ENCODE assay signal across 8 mouse cellular contexts in the genomic region with DNA sequence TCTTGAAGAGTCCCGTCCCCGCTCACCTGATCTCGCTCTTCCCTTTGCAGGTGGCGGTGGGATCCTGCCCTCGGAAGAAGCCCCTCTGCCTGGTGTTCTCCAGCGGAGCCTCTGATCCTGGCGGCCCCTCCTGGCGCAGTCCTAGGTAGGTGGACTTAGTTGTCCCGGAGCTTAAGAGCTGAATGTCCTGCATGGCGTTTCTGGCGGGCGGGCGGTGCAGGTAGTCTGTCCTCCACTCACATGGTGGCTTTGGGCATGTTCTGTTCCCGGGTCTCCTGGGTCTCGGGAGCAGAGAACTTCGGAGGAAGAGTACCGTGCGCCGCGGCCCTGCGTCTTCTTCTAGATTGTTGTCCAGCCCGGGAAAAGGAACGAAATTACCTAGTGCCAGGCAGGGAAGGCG. TPM values are rescaled to one million over a fixed set of nuclear protein-coding genes. Genes with fewer than 3 reads are reported as not detected.
DNase-seq lines count a peak whose midpoint lies in the region; ATAC-seq lines count a peak whose summit lies in the region.

No protein-coding gene starts in this region.

- H3K36me3 ChIP-seq in kidney, embryonic 14.5 days (ENCODE audit: control insufficient read depth, insufficient read depth, low read length) = peaks cover 17% of the 10 kb centered on the region
- H3K36me3 ChIP-seq in erythroblast, embryonic 14.5 days (ENCODE audit: control insufficient read depth) = peaks cover 34% of the 10 kb centered on the region
- peaks cover 25% of the 10 kb centered on the region for H3K36me3 ChIP-seq in midbrain, embryonic 13.5 days

- DNase-seq in kidney, postnatal 14 days = no peak
- DNase-seq in NIH3T3 (ENCODE audit: low read depth) = peak; percentile 22
- DNase-seq in kidney, postnatal 25 days = peak; percentile 31 to 61
- no peak for DNase-seq in Muller cell, postnatal 12 days (ENCODE audit: inconsistent ontology term)
- no peak for DNase-seq in embryo, embryonic 9.5 days (ENCODE audit: extremely low spot score)

- H3K9ac ChIP-seq in kidney, embryonic 14.5 days (ENCODE audit: low read depth, low read length) = peak overlapping the region; percentile 68
- H3K9ac ChIP-seq in midbrain, embryonic 13.5 days (replicated peaks) = peak overlapping the region; percentile 81

- H3K4me2 ChIP-seq in kidney, embryonic 14.5 days (replicated peaks; ENCODE audit: low read depth, low read length) = peak overlapping the region; percentile 77
- H3K4me2 ChIP-seq in midbrain, embryonic 13.5 days (replicated peaks) = peak overlapping the region; percentile 86

- no peak for ATAC-seq in kidney, embryonic 14.5 days (ENCODE audit: low FRiP score, low TSS enrichment)
- ATAC-seq in midbrain, embryonic 13.5 days = no peak

- H3K27me3 ChIP-seq in kidney, embryonic 14.5 days (ENCODE audit: control insufficient read depth, insufficient read depth, low read length) = no peaks in the 10 kb centered on the region
- no peaks in the 10 kb centered on the region for H3K27me3 ChIP-seq in erythroblast, embryonic 14.5 days (ENCODE audit: control insufficient read depth)
- H3K27me3 ChIP-seq in midbrain, embryonic 13.5 days = no peaks in the 10 kb centered on the region

- no peaks in the 10 kb centered on the region for H3K9me3 ChIP-seq in kidney, embryonic 14.5 days (ENCODE audit: control insufficient read depth, low read length)
- H3K9me3 ChIP-seq in erythroblast, embryonic 14.5 days (ENCODE audit: control insufficient read depth, low read length) = no peaks in the 10 kb centered on the region
- H3K9me3 ChIP-seq in midbrain, embryonic 13.5 days = no peaks in the 10 kb centered on the region

- peak overlapping the region; percentile 74 for H3K4me3 ChIP-seq in kidney, embryonic 14.5 days (ENCODE audit: low read length)
- H3K4me3 ChIP-seq in erythroblast, embryonic 14.5 days (replicated peaks) = peak overlapping the region; percentile 95
- peak overlapping the region; percentile 66 for H3K4me3 ChIP-seq in midbrain, embryonic 13.5 days (replicated peaks)

- peak overlapping the region; percentile 30; the same call in 1 of the 2 replicates for H3K27ac ChIP-seq in kidney, embryonic 14.5 days (ENCODE audit: low read depth, low read length)
- H3K27ac ChIP-seq in midbrain, embryonic 13.5 days = peak overlapping the region; percentile 93; the same call in 1 of the 2 replicates

- under 1% methylated on average over 24 of the region's 24 CpGs for WGBS in kidney, embryonic 14.5 days
- under 1% methylated on average over 24 of the region's 24 CpGs for WGBS in midbrain, embryonic 13.5 days

- H3K4me1 ChIP-seq in kidney, embryonic 14.5 days (ENCODE audit: control insufficient read depth, insufficient read depth, low read length) = 0 out of 2 replicates have a peak, but pooled peaks cover 15% of the 10 kb centered on the region
- peaks cover 45% of the 10 kb centered on the region for H3K4me1 ChIP-seq in erythroblast, embryonic 14.5 days (ENCODE audit: control insufficient read depth)
- peaks cover 21% of the 10 kb centered on the region for H3K4me1 ChIP-seq in midbrain, embryonic 13.5 days (replicated peaks)

RNA-seq across cellular contexts. Expression of gene Rtl10, which starts 0.3 kb away (rescaled TPM):
- 1.9 and 3.0 TPM in 2 replicates for polyA plus RNA-seq in kidney, embryonic 14.5 days (2014; fragmentation: Nextera tagmentation; extraction: Ambion mirVana)
- 0.06 and 0.15 TPM in 2 replicates for polyA plus RNA-seq in erythroblast, embryonic 14.5 days (2012)
- 3.9 and 4.5 TPM in 2 replicates for polyA plus RNA-seq in midbrain, embryonic 13.5 days (2015; fragmentation: Nextera tagmentation; extraction: Ambion mirVana)

RNA-seq across cellular contexts. Expression of gene Gnb1l, which starts 0.5 kb away (rescaled TPM):
- 16.3 and 18.0 TPM in 2 replicates for polyA plus RNA-seq in kidney, embryonic 14.5 days (2014; fragmentation: Nextera tagmentation; extraction: Ambion mirVana)
- polyA plus RNA-seq in erythroblast, embryonic 14.5 days (2012) = 0.64 and 0.81 TPM in 2 replicates
- polyA plus RNA-seq in midbrain, embryonic 13.5 days (2015; fragmentation: Nextera tagmentation; extraction: Ambion mirVana) = 12.9 and 16.0 TPM in 2 replicates

Comparison
In these comparisons a context has a peak if more than half of its experiments do, and no peak if none do; other contexts are left out.
1. DNase-seq: peak in NIH3T3 (single experiment) and kidney, postnatal 25 days (2 of 2); none in kidney, postnatal 14 days (single experiment), Muller cell, postnatal 12 days (single experiment) and embryo, embryonic 9.5 days (single experiment).
2. Peak in every context shown above with its lines, with median percentiles within 50 percentile points of each other: H3K4me3 ChIP-seq.